Mouse (Mus musculus) neural tube, embryonic 13.5 days (tissue): ENCODE data around the gene Tceal1. TPM values are rescaled to one million over a fixed set of nuclear protein-coding genes. Genes with fewer than 3 reads are reported as not detected.

Experiments
- ATAC-seq: fragments of 200-750 bp; cut with Nextera tagmentation; 2 replicates; pipeline ENCODE4 v1.8.0; 2017; ENCODE audit warnings: low read depth, mild to moderate bottlenecking, moderate TSS enrichment, moderate library complexity
- H3K27ac ChIP-seq: fragments of 300-500 bp; sonication (generic); replicated peaks from 2 replicates; pipeline ENCODE4 v1.5.1; 2015; ENCODE audit warnings: moderate library complexity, mild to moderate bottlenecking, inconsistent platforms
- H3K27me3 ChIP-seq: fragments of 300-500 bp; sonication (generic); 2 replicates; pipeline ENCODE4 v1.6.1; 2015; ENCODE audit warnings: mild to moderate bottlenecking, inconsistent platforms
- H3K36me3 ChIP-seq: fragments of 300-500 bp; sonication (generic); 2 replicates; pipeline ENCODE4 v1.6.1; 2015; ENCODE audit warnings: mild to moderate bottlenecking, inconsistent platforms
- H3K4me1 ChIP-seq: fragments of 300-500 bp; sonication (generic); replicated peaks from 2 replicates; pipeline ENCODE4 v1.6.1; 2015; ENCODE audit warnings: inconsistent platforms
- H3K4me2 ChIP-seq: fragments of 300-500 bp; sonication (generic); 2 replicates; pipeline ENCODE4 v1.6.1; 2015; ENCODE audit warnings: inconsistent platforms, mild to moderate bottlenecking, moderate library complexity
- H3K4me3 ChIP-seq: fragments of 300-500 bp; sonication (generic); 2 replicates; pipeline ENCODE4 v1.5.1; 2015; ENCODE audit warnings: mild to moderate bottlenecking, inconsistent platforms
- H3K9ac ChIP-seq: fragments of 300-500 bp; sonication (generic); 2 replicates; pipeline ENCODE4 v1.6.1; 2015; ENCODE audit warnings: moderate library complexity, mild to moderate bottlenecking, inconsistent platforms
- H3K9me3 ChIP-seq: fragments of 300-500 bp; sonication (generic); 2 replicates; pipeline ENCODE4 v1.6.1; 2016; ENCODE audit warnings: inconsistent platforms
- WGBS: fragments of 180-500 bp; shearing (Covaris S2); methylation state at CpG from one replicate; pipeline ENCODE4 v1.1.7; 2015; 5-methylcytosine and 5-hydroxymethylcytosine counted together
- polyA plus RNA-seq: library from polyadenylated mRNA; unstranded; fragments of >200 nt; fragmentation: Nextera tagmentation; extraction: Ambion mirVana; gene quantifications from 2 replicates; pipeline ENCODE4 v1.2.1, GENCODE M21; 2015

The Tceal1 gene
- polyA plus RNA-seq, 1 experiment from 2014 or later, result 18.9 TPM

- WGBS, result 88% methylated on average over 4 of the region's 4 CpGs
- H3K9me3 ChIP-seq, result no peaks in the 10 kb centered on the region
- H3K4me3 ChIP-seq, result no peak overlapping the region
- H3K4me1 ChIP-seq, result no peaks in the 10 kb centered on the region
- H3K27ac ChIP-seq, result no peak overlapping the region
- no peak overlapping the region for H3K9ac ChIP-seq
- no peak overlapping the region for H3K4me2 ChIP-seq
- peaks cover 14% of the 10 kb centered on the region for H3K36me3 ChIP-seq
- ATAC-seq, result no peak
- H3K27me3 ChIP-seq, result no peaks in the 10 kb centered on the region
Observed at GRCm38 (mm10) chrX:136732016-136732415, 24.2 kb downstream of the Tceal1 start.

- no peak for ATAC-seq
- peak overlapping the region; percentile 54 for H3K4me3 ChIP-seq
- no peaks in the 10 kb centered on the region for H3K27me3 ChIP-seq
- WGBS, result 21% methylated on average over 15 of the region's 15 CpGs
- peaks cover 5% of the 10 kb centered on the region; the same call in 1 of the 2 replicates for H3K36me3 ChIP-seq
- H3K4me2 ChIP-seq, result peak overlapping the region; percentile 61
- peak overlapping the region; percentile 79 for H3K9ac ChIP-seq
- peaks cover 9% of the 10 kb centered on the region for H3K4me1 ChIP-seq
- H3K9me3 ChIP-seq, result no peaks in the 10 kb centered on the region
- H3K27ac ChIP-seq, result peak overlapping the region; percentile 84
Observed at GRCm38 (mm10) chrX:136740087-136740790, 32.5 kb downstream of the Tceal1 start.

- Histone ChIP-seq H3K9me3 (no peaks in the 10 kb centered on the region), H3K27ac (peak overlapping the region; percentile 88), H3K4me2 (peak overlapping the region; percentile 61), H3K36me3 (peaks cover 2% of the 10 kb centered on the region; the same call in 1 of the 2 replicates), H3K27me3 (no peaks in the 10 kb centered on the region), H3K4me3 (peak overlapping the region; percentile 54), H3K4me1 (peaks cover 9% of the 10 kb centered on the region), H3K9ac (peak overlapping the region; percentile 79)
- peak; percentile 97 for ATAC-seq
- WGBS, result 23% methylated on average over 39 of the region's 39 CpGs
Observed at GRCm38 (mm10) chrX:136740791-136741650, 33.2 kb downstream of the Tceal1 start.

GRCm38 (mm10) chrX:136741651-136742201 is 33.9 kb downstream of the Tceal1 start:
- H3K27me3 ChIP-seq, result no peaks in the 10 kb centered on the region
- H3K4me1 ChIP-seq, result peaks cover 9% of the 10 kb centered on the region
- WGBS, result 23% methylated on average over 46 of the region's 46 CpGs
- H3K4me2 ChIP-seq, result peak overlapping the region; percentile 59
- no peaks in the 10 kb centered on the region for H3K36me3 ChIP-seq
- ATAC-seq, result peak; percentile 86
- H3K9ac ChIP-seq, result peak overlapping the region; percentile 63
- H3K27ac ChIP-seq, result peak overlapping the region; percentile 88
- H3K4me3 ChIP-seq, result peak overlapping the region; percentile 54
- H3K9me3 ChIP-seq, result no peaks in the 10 kb centered on the region

- no peak for ATAC-seq
- Histone ChIP-seq H3K36me3 (no peaks in the 10 kb centered on the region), H3K9me3 (no peaks in the 10 kb centered on the region), H3K9ac (peak overlapping the region; percentile 63), H3K27ac (peak overlapping the region; percentile 88), H3K27me3 (no peaks in the 10 kb centered on the region), H3K4me1 (peaks cover 9% of the 10 kb centered on the region), H3K4me2 (peak overlapping the region; percentile 59), H3K4me3 (peak overlapping the region; percentile 54)
- 28% methylated on average over 10 of the region's 10 CpGs for WGBS
Observed at GRCm38 (mm10) chrX:136742241-136742640, 34.5 kb downstream of the Tceal1 start.

GRCm38 (mm10) chrX:136742661-136743103 is 34.9 kb downstream of the Tceal1 start:
- H3K27me3 ChIP-seq, result no peaks in the 10 kb centered on the region
- 31% methylated on average over 5 of the region's 5 CpGs for WGBS
- no peak for ATAC-seq
- H3K9me3 ChIP-seq, result no peaks in the 10 kb centered on the region
- peak overlapping the region; percentile 54 for H3K4me3 ChIP-seq
- H3K9ac ChIP-seq, result peak overlapping the region; percentile 63
- H3K4me2 ChIP-seq, result peak overlapping the region; percentile 59
- peaks cover 9% of the 10 kb centered on the region for H3K4me1 ChIP-seq
- no peaks in the 10 kb centered on the region for H3K36me3 ChIP-seq
- peak overlapping the region; percentile 88 for H3K27ac ChIP-seq

- Histone ChIP-seq H3K9me3 (no peaks in the 10 kb centered on the region), H3K27me3 (no peaks in the 10 kb centered on the region), H3K4me2 (peak within 1 kb of the TSS; percentile 59), H3K36me3 (no peaks in the 10 kb centered on the region), H3K27ac (peak within 1 kb of the TSS; percentile 88), H3K9ac (peak within 1 kb of the TSS; percentile 63), H3K4me1 (peaks cover 6% of the 10 kb centered on the region), H3K4me3 (peak within 1 kb of the TSS; percentile 54)
- no peak for ATAC-seq
- WGBS, result 91% methylated on average over 12 of the region's 12 CpGs
Observed at GRCm38 (mm10) chrX:136743459-136743858, 35.7 kb downstream of the Tceal1 start, which contains the start of gene Morf4l2. Morf4l2 (minus strand) TSS chrX:136743690.

GRCm38 (mm10) chrX:136744663-136745062 is 36.9 kb downstream of the Tceal1 start:
- H3K9ac ChIP-seq, result no peak overlapping the region
- no peak overlapping the region for H3K4me2 ChIP-seq
- no peak overlapping the region for H3K4me3 ChIP-seq
- no peaks in the 10 kb centered on the region for H3K27me3 ChIP-seq
- WGBS, result 78% methylated on average over 8 of the region's 8 CpGs
- H3K27ac ChIP-seq, result no peak overlapping the region
- 0 out of 2 replicates have a peak, but pooled peaks cover 4% of the 10 kb centered on the region for H3K36me3 ChIP-seq
- no peaks in the 10 kb centered on the region for H3K9me3 ChIP-seq
- ATAC-seq, result no peak
- H3K4me1 ChIP-seq, result no peaks in the 10 kb centered on the region

- Histone ChIP-seq H3K4me2 (no peak overlapping the region), H3K27ac (no peak overlapping the region), H3K9ac (no peak overlapping the region), H3K4me1 (no peaks in the 10 kb centered on the region), H3K4me3 (no peak overlapping the region), H3K36me3 (0 out of 2 replicates have a peak, but pooled peaks cover 4% of the 10 kb centered on the region), H3K9me3 (no peaks in the 10 kb centered on the region), H3K27me3 (no peaks in the 10 kb centered on the region)
- WGBS, result 70% methylated on average over 4 of the region's 4 CpGs
- no peak for ATAC-seq
Observed at GRCm38 (mm10) chrX:136749329-136749728, 41.5 kb downstream of the Tceal1 start.

GRCm38 (mm10) chrX:136755464-136755863 is 47.7 kb downstream of the Tceal1 start:
- Histone ChIP-seq H3K9ac (no peak overlapping the region), H3K27ac (no peak overlapping the region), H3K4me2 (no peak overlapping the region), H3K27me3 (no peaks in the 10 kb centered on the region), H3K4me3 (no peak overlapping the region), H3K36me3 (no peaks in the 10 kb centered on the region), H3K4me1 (no peaks in the 10 kb centered on the region), H3K9me3 (no peaks in the 10 kb centered on the region)
- WGBS, result 82% methylated on average over 3 of the region's 3 CpGs
- no peak for ATAC-seq
